Mouse (Mus musculus) midbrain, postnatal 0 days (tissue): Measurements from ENCODE around the gene Hoxb2. TPM values are rescaled to one million over a fixed set of nuclear protein-coding genes. Genes with fewer than 3 reads are reported as not detected.

Experiments
- ATAC-seq: fragments of 200-750 bp; cut with Nextera tagmentation; 2 replicates; pipeline ENCODE4 v1.8.0; 2017; ENCODE audit warnings: moderate number of reproducible peaks, mild to moderate bottlenecking, moderate TSS enrichment, moderate library complexity; ENCODE audit not compliant: low FRiP score
- DNase-seq: peaks from one replicate; pipeline ENCODE4 v3.0.0-alpha.2; 2015; ENCODE audit warnings: low spot score
- H3K27ac ChIP-seq: fragments of 300-500 bp; sonication (generic); 2 replicates; pipeline ENCODE4 v1.5.1; 2014; ENCODE audit warnings: low read depth, mild to moderate bottlenecking, low read length, mixed read lengths
- H3K27me3 ChIP-seq: fragments of 300-500 bp; sonication (generic); 2 replicates; pipeline ENCODE4 v1.6.1; 2014; ENCODE audit warnings: low read length, control low read depth, mixed read lengths; ENCODE audit not compliant: insufficient read depth
- H3K36me3 ChIP-seq: fragments of 300-500 bp; sonication (generic); 2 replicates; pipeline ENCODE4 v1.6.1; 2014; ENCODE audit warnings: low read length, control low read depth, mixed read lengths; ENCODE audit not compliant: insufficient read depth
- H3K4me1 ChIP-seq: fragments of 300-500 bp; sonication (generic); 2 replicates; pipeline ENCODE4 v1.6.1; 2014; ENCODE audit warnings: mild to moderate bottlenecking, control low read depth, antibody characterized with exemption, low read length, mixed read lengths; ENCODE audit not compliant: insufficient read depth
- H3K4me2 ChIP-seq: fragments of 300-500 bp; sonication (generic); 2 replicates; pipeline ENCODE4 v1.6.1; 2014; ENCODE audit warnings: low read depth, mild to moderate bottlenecking, low read length, mixed read lengths; ENCODE audit not compliant: poor library complexity, severe bottlenecking
- H3K4me3 ChIP-seq: fragments of 300-500 bp; sonication (generic); 2 replicates; pipeline ENCODE4 v1.5.1; 2014; ENCODE audit warnings: low read depth, mild to moderate bottlenecking, low read length, moderate library complexity
- H3K9ac ChIP-seq: fragments of 300-500 bp; sonication (generic); replicated peaks from 2 replicates; pipeline ENCODE4 v1.6.1; 2014; ENCODE audit warnings: mild to moderate bottlenecking, low read length, moderate library complexity, mixed read lengths; ENCODE audit not compliant: poor library complexity, severe bottlenecking
- H3K9me3 ChIP-seq: fragments of 300-500 bp; sonication (generic); 2 replicates; pipeline ENCODE4 v1.6.1; 2016; ENCODE audit warnings: low read length, control low read depth
- CTCF ChIP-seq: IDR thresholded peaks from 2 replicates; pipeline ENCODE4 v1.5.1; 2016; ENCODE audit warnings: antibody characterized with exemption, mild to moderate bottlenecking
- WGBS: fragments of 180-500 bp; shearing (Covaris S2); extraction: QIAGEN DNeasy Blood & Tissue Kit; methylation state at CpG from one replicate; pipeline ENCODE4 v1.1.7; 2014; 5-methylcytosine and 5-hydroxymethylcytosine counted together
- polyA plus RNA-seq: library from polyadenylated mRNA; unstranded; fragments of >200 nt; fragmentation: Nextera tagmentation; extraction: Ambion mirVana; gene quantifications from 2 replicates; pipeline ENCODE4 v1.2.1, GENCODE M21; 2015
- total RNA-seq: library from RNA; depleted of rRNA; stranded (reverse); fragments of >200 nt; gene quantifications from 2 replicates; pipeline ENCODE4 v1.2.3, GENCODE M21; 2014

Hoxb2 gene
- total and polyA plus RNA-seq, 2 experiments from 2014 or later = 1.2 TPM; not detected in 1

DNA sequence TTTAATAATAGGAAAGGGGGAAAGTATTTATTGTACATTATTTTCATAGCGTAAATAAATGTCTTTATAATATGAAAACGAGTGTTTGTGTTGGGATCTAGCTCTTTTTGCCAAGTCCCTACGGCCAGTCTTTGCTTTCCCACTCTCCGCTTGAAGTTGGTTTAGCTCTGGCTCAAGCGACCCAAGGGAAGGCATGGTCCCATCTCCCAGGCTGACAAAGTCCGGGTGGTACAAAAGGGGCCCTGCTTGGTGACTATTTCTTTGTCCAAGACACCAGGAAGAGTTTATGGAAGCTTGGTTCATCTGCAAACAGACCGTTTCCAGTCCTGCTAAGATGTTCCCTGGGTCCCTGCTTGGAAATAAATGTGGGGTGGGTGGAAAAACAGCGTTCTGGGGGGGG is 3.6 kb downstream of the Hoxb2 start:
- H3K27ac ChIP-seq = no peak overlapping the region
- H3K27me3 ChIP-seq = peaks cover 79% of the 10 kb centered on the region
- H3K4me3 ChIP-seq = no peak overlapping the region
- H3K4me1 ChIP-seq = no peaks in the 10 kb centered on the region
- 4% methylated on average over 8 of the region's 8 CpGs for WGBS
- no peak for ATAC-seq
- DNase-seq = no peak
- H3K9ac ChIP-seq = no peak overlapping the region
- no peak for TF ChIP-seq CTCF
- H3K4me2 ChIP-seq = no peak overlapping the region
- H3K9me3 ChIP-seq = no peaks in the 10 kb centered on the region
- H3K36me3 ChIP-seq = no peaks in the 10 kb centered on the region

GRCm38 (mm10) chr11:96354376-96354775 is 4.1 kb downstream of the Hoxb2 start:
- no peak overlapping the region for H3K4me2 ChIP-seq
- no peak for TF ChIP-seq CTCF
- no peak overlapping the region for H3K9ac ChIP-seq
- ATAC-seq (no peak), DNase-seq (no peak)
- H3K9me3 ChIP-seq = 0 out of 2 replicates have a peak, but pooled peaks cover under 1% of the 10 kb centered on the region
- H3K36me3 ChIP-seq = no peaks in the 10 kb centered on the region
- H3K4me1 ChIP-seq = no peaks in the 10 kb centered on the region
- H3K27me3 ChIP-seq = peaks cover 77% of the 10 kb centered on the region
- H3K4me3 ChIP-seq = no peak overlapping the region
- no peak overlapping the region for H3K27ac ChIP-seq
- 1% methylated on average over 25 of the region's 25 CpGs for WGBS

- no peaks in the 10 kb centered on the region for H3K36me3 ChIP-seq
- H3K4me1 ChIP-seq = no peaks in the 10 kb centered on the region
- no peak overlapping the region for H3K4me2 ChIP-seq
- WGBS = 6% methylated on average over 9 of the region's 9 CpGs
- H3K27me3 ChIP-seq = peaks cover 77% of the 10 kb centered on the region
- H3K27ac ChIP-seq = no peak overlapping the region
- no peak for TF ChIP-seq CTCF
- no peak overlapping the region for H3K9ac ChIP-seq
- ATAC-seq (no peak), DNase-seq (no peak)
- H3K4me3 ChIP-seq = no peak overlapping the region
- 0 out of 2 replicates have a peak, but pooled peaks cover 4% of the 10 kb centered on the region for H3K9me3 ChIP-seq
Observed at GRCm38 (mm10) chr11:96354801-96355311, 4.5 kb downstream of the Hoxb2 start.

- Histone ChIP-seq H3K4me3 (no peak overlapping the region), H3K27ac (no peak overlapping the region), H3K27me3 (peaks cover 78% of the 10 kb centered on the region), H3K9ac (no peak overlapping the region), H3K4me1 (no peaks in the 10 kb centered on the region), H3K36me3 (no peaks in the 10 kb centered on the region), H3K4me2 (no peak overlapping the region), H3K9me3 (0 out of 2 replicates have a peak, but pooled peaks cover 4% of the 10 kb centered on the region)
- ATAC-seq (no peak), DNase-seq (no peak)
- 4% methylated on average over 5 of the region's 5 CpGs for WGBS
- no peak for TF ChIP-seq CTCF
Observed at GRCm38 (mm10) chr11:96363807-96364206, 13.5 kb downstream of the Hoxb2 start.

DNA sequence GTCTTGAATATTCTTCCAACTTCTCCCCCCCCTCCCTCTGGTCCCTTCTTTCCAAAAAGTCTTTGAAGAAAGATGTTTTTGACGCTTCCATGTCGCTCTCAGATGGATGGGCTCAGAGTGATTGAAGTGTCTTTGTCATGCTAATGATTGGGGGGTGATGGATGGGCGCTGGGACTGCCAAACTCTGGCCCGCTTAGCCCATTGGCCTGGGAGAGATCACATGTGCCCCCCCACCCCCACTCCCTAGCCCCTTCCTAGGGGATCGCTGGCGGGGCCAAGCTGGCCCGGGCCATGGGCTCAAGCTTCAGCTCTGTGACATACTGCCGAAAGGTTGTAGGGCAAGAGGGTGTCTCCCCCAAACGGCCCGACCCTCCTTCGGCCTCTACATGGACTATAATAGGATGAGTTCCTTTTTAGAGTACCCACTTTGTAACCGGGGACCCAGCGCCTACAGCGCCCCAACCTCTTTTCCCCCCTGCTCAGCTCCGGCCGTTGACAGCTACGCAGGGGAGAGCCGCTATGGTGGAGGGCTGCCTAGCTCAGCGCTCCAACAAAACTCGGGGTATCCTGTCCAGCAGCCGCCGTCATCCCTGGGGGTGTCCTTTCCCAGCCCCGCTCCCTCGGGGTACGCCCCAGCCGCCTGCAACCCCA is 15.2 kb downstream of the Hoxb2 start, which contains the start of gene Hoxb1:
Gene Hoxb1 (plus strand): TSS at position 312 of the 651 bp plus-strand sequence.
- under 1% methylated on average over 26 of the region's 26 CpGs for WGBS
- no peaks in the 10 kb centered on the region for H3K36me3 ChIP-seq
- no peak within 1 kb of the TSS for H3K9ac ChIP-seq
- no peaks in the 10 kb centered on the region for H3K4me1 ChIP-seq
- H3K4me2 ChIP-seq = no peak within 1 kb of the TSS
- TF ChIP-seq CTCF = no peak
- no peak within 1 kb of the TSS for H3K4me3 ChIP-seq
- ATAC-seq (no peak), DNase-seq (no peak)
- peaks cover 86% of the 10 kb centered on the region for H3K27me3 ChIP-seq
- H3K9me3 ChIP-seq = no peaks in the 10 kb centered on the region
- no peak within 1 kb of the TSS for H3K27ac ChIP-seq
